Mouse (Mus musculus): ENCODE data around the gene Aig1. TPM values are rescaled to one million over a fixed set of nuclear protein-coding genes. Genes with fewer than 3 reads are reported as not detected.

Gene Aig1
- polyA plus RNA-seq, 1 experiment from 2014 or later: 93.6 TPM

GRCm38 (mm10) chr10:13855969-13856368 is 12.8 kb downstream of the Aig1 start:
- H3K4me1 ChIP-seq (replicated peaks; ENCODE audit: control insufficient read depth, insufficient read depth, low read length): peaks cover 2% of the 10 kb centered on the region; the same call in 1 of the 2 replicates
- no peak overlapping the region for H3K4me3 ChIP-seq (replicated peaks; ENCODE audit: low read length)
- no peak overlapping the region for H3K27ac ChIP-seq
- DNase-seq (ENCODE audit: low spot score): no peak
- H3K4me2 ChIP-seq (replicated peaks): no peak overlapping the region
- ATAC-seq (ENCODE audit: low FRiP score): no peak
- 86% methylated on average over 7 of the region's 7 CpGs for WGBS
- no peak overlapping the region for H3K9ac ChIP-seq
- no peaks in the 10 kb centered on the region for H3K9me3 ChIP-seq (ENCODE audit: control insufficient read depth, low read length)
- no peaks in the 10 kb centered on the region for H3K36me3 ChIP-seq (replicated peaks; ENCODE audit: control insufficient read depth, insufficient read depth)
- H3K27me3 ChIP-seq (ENCODE audit: control insufficient read depth, insufficient read depth, low read length): no peaks in the 10 kb centered on the region

GRCm38 (mm10) chr10:13855111-13855510 is 13.7 kb downstream of the Aig1 start:
- Histone ChIP-seq H3K4me3 (replicated peaks; ENCODE audit: low read length) (no peak overlapping the region), H3K36me3 (replicated peaks; ENCODE audit: control insufficient read depth, insufficient read depth) (no peaks in the 10 kb centered on the region), H3K27ac (no peak overlapping the region), H3K4me2 (replicated peaks) (no peak overlapping the region), H3K9ac (no peak overlapping the region), H3K27me3 (ENCODE audit: control insufficient read depth, insufficient read depth, low read length) (no peaks in the 10 kb centered on the region), H3K4me1 (replicated peaks; ENCODE audit: control insufficient read depth, insufficient read depth, low read length) (0 out of 2 replicates have a peak, but pooled peaks cover under 1% of the 10 kb centered on the region), H3K9me3 (ENCODE audit: control insufficient read depth, low read length) (no peaks in the 10 kb centered on the region)
- ATAC-seq (ENCODE audit: low FRiP score) (no peak), DNase-seq (ENCODE audit: low spot score) (no peak)
- WGBS: 97% methylated on average over 3 of the region's 3 CpGs

GRCm38 (mm10) chr10:13850071-13850470 is 18.7 kb downstream of the Aig1 start:
- Histone ChIP-seq H3K9ac (no peak overlapping the region), H3K4me2 (replicated peaks) (0 out of 2 replicates have a peak overlapping the region, but pooled peaks have one; percentile 7), H3K4me3 (replicated peaks; ENCODE audit: low read length) (no peak overlapping the region), H3K4me1 (replicated peaks; ENCODE audit: control insufficient read depth, insufficient read depth, low read length) (0 out of 2 replicates have a peak, but pooled peaks cover 3% of the 10 kb centered on the region), H3K9me3 (ENCODE audit: control insufficient read depth, low read length) (no peaks in the 10 kb centered on the region), H3K27me3 (ENCODE audit: control insufficient read depth, insufficient read depth, low read length) (no peaks in the 10 kb centered on the region), H3K36me3 (replicated peaks; ENCODE audit: control insufficient read depth, insufficient read depth) (no peaks in the 10 kb centered on the region), H3K27ac (no peak overlapping the region; the same call in 1 of the 2 replicates)
- DNase-seq (ENCODE audit: low spot score) (no peak), ATAC-seq (ENCODE audit: low FRiP score) (no peak)
- WGBS: 18% methylated on average over 3 of the region's 3 CpGs

GRCm38 (mm10) chr10:13849205-13849604 is 19.6 kb downstream of the Aig1 start:
- H3K27me3 ChIP-seq (ENCODE audit: control insufficient read depth, insufficient read depth, low read length): no peaks in the 10 kb centered on the region
- no peak overlapping the region for H3K9ac ChIP-seq
- H3K9me3 ChIP-seq (ENCODE audit: control insufficient read depth, low read length): no peaks in the 10 kb centered on the region
- no peak overlapping the region for H3K27ac ChIP-seq
- peak; percentile 34; the same call in 1 of the 2 replicates for ATAC-seq (ENCODE audit: low FRiP score)
- H3K4me3 ChIP-seq (replicated peaks; ENCODE audit: low read length): no peak overlapping the region
- no peaks in the 10 kb centered on the region for H3K36me3 ChIP-seq (replicated peaks; ENCODE audit: control insufficient read depth, insufficient read depth)
- H3K4me1 ChIP-seq (replicated peaks; ENCODE audit: control insufficient read depth, insufficient read depth, low read length): 0 out of 2 replicates have a peak, but pooled peaks cover 3% of the 10 kb centered on the region
- DNase-seq (ENCODE audit: low spot score): no peak
- H3K4me2 ChIP-seq (replicated peaks): no peak overlapping the region
- WGBS: 8% methylated on average over 2 of the region's 2 CpGs

- Histone ChIP-seq H3K4me1 (replicated peaks; ENCODE audit: control insufficient read depth, insufficient read depth, low read length) (no peaks in the 10 kb centered on the region), H3K36me3 (replicated peaks; ENCODE audit: control insufficient read depth, insufficient read depth) (no peaks in the 10 kb centered on the region), H3K4me3 (replicated peaks; ENCODE audit: low read length) (no peak overlapping the region), H3K4me2 (replicated peaks) (no peak overlapping the region), H3K27me3 (ENCODE audit: control insufficient read depth, insufficient read depth, low read length) (no peaks in the 10 kb centered on the region), H3K9ac (no peak overlapping the region), H3K27ac (no peak overlapping the region), H3K9me3 (ENCODE audit: control insufficient read depth, low read length) (no peaks in the 10 kb centered on the region)
- no peak for DNase-seq (ENCODE audit: low spot score)
- ATAC-seq (ENCODE audit: low FRiP score): no peak
- 94% methylated on average over 4 of the region's 4 CpGs for WGBS
Measured at GRCm38 (mm10) chr10:13844864-13845263, 23.9 kb downstream of the Aig1 start.

- no peak overlapping the region for H3K4me3 ChIP-seq (replicated peaks; ENCODE audit: low read length)
- no peaks in the 10 kb centered on the region for H3K9me3 ChIP-seq (ENCODE audit: control insufficient read depth, low read length)
- DNase-seq (ENCODE audit: low spot score) (no peak), ATAC-seq (ENCODE audit: low FRiP score) (no peak)
- no peak overlapping the region for H3K9ac ChIP-seq
- H3K27me3 ChIP-seq (ENCODE audit: control insufficient read depth, insufficient read depth, low read length): no peaks in the 10 kb centered on the region
- H3K36me3 ChIP-seq (replicated peaks; ENCODE audit: control insufficient read depth, insufficient read depth): no peaks in the 10 kb centered on the region
- H3K27ac ChIP-seq: no peak overlapping the region
- H3K4me2 ChIP-seq (replicated peaks): no peak overlapping the region
- H3K4me1 ChIP-seq (replicated peaks; ENCODE audit: control insufficient read depth, insufficient read depth, low read length): no peaks in the 10 kb centered on the region
- WGBS: 85% methylated on average over 3 of the region's 3 CpGs
Measured at GRCm38 (mm10) chr10:13843746-13844145, 25.0 kb downstream of the Aig1 start.

- no peak for ATAC-seq (ENCODE audit: low FRiP score)
- 86% methylated on average over 8 of the region's 8 CpGs for WGBS
- Histone ChIP-seq H3K36me3 (replicated peaks; ENCODE audit: control insufficient read depth, insufficient read depth) (no peaks in the 10 kb centered on the region), H3K9ac (no peak overlapping the region), H3K4me2 (replicated peaks) (no peak overlapping the region), H3K9me3 (ENCODE audit: control insufficient read depth, low read length) (no peaks in the 10 kb centered on the region), H3K4me3 (replicated peaks; ENCODE audit: low read length) (no peak overlapping the region), H3K4me1 (replicated peaks; ENCODE audit: control insufficient read depth, insufficient read depth, low read length) (0 out of 2 replicates have a peak, but pooled peaks cover 4% of the 10 kb centered on the region), H3K27ac (no peak overlapping the region), H3K27me3 (ENCODE audit: control insufficient read depth, insufficient read depth, low read length) (no peaks in the 10 kb centered on the region)
- no peak for DNase-seq (ENCODE audit: low spot score)
Measured at GRCm38 (mm10) chr10:13842855-13843254, 25.9 kb downstream of the Aig1 start.

- H3K27me3 ChIP-seq (ENCODE audit: control insufficient read depth, insufficient read depth, low read length): no peaks in the 10 kb centered on the region
- 85% methylated on average over 6 of the region's 6 CpGs for WGBS
- no peak overlapping the region for H3K4me3 ChIP-seq (replicated peaks; ENCODE audit: low read length)
- DNase-seq (ENCODE audit: low spot score): no peak
- no peak overlapping the region for H3K27ac ChIP-seq
- H3K4me1 ChIP-seq (replicated peaks; ENCODE audit: control insufficient read depth, insufficient read depth, low read length): 0 out of 2 replicates have a peak, but pooled peaks cover 5% of the 10 kb centered on the region
- no peak overlapping the region for H3K4me2 ChIP-seq (replicated peaks)
- no peak for ATAC-seq (ENCODE audit: low FRiP score)
- H3K9me3 ChIP-seq (ENCODE audit: control insufficient read depth, low read length): no peaks in the 10 kb centered on the region
- no peak overlapping the region for H3K9ac ChIP-seq
- H3K36me3 ChIP-seq (replicated peaks; ENCODE audit: control insufficient read depth, insufficient read depth): no peaks in the 10 kb centered on the region
Measured at GRCm38 (mm10) chr10:13838511-13839126, 30.2 kb downstream of the Aig1 start.

- Histone ChIP-seq H3K9me3 (ENCODE audit: control insufficient read depth, low read length) (no peaks in the 10 kb centered on the region), H3K27me3 (ENCODE audit: control insufficient read depth, insufficient read depth, low read length) (no peaks in the 10 kb centered on the region), H3K4me3 (replicated peaks; ENCODE audit: low read length) (no peak overlapping the region), H3K4me1 (replicated peaks; ENCODE audit: control insufficient read depth, insufficient read depth, low read length) (0 out of 2 replicates have a peak, but pooled peaks cover 5% of the 10 kb centered on the region), H3K36me3 (replicated peaks; ENCODE audit: control insufficient read depth, insufficient read depth) (no peaks in the 10 kb centered on the region), H3K4me2 (replicated peaks) (no peak overlapping the region), H3K9ac (no peak overlapping the region), H3K27ac (no peak overlapping the region)
- ATAC-seq (ENCODE audit: low FRiP score): 0 out of 2 replicates have a peak, but pooled peaks have one; percentile 24
- WGBS: 56% methylated on average over 21 of the region's 21 CpGs
- no peak for DNase-seq (ENCODE audit: low spot score)
Measured at GRCm38 (mm10) chr10:13837709-13838456, 30.9 kb downstream of the Aig1 start.

All from hindbrain, embryonic 14.5 days (tissue).